In genomic region chr11:98625611-98626410, GRCm38 (mm10) we compare ENCODE assay signal across 17 mouse cellular contexts. TPM values are rescaled to one million over a fixed set of nuclear protein-coding genes. Genes with fewer than 3 reads are reported as not detected.
"Had no signal": no experiment of that assay in that cellular context is flagged by ENCODE, and none has a peak within 500 bp of the region (broad histone marks: within the 10 kb centered on the region; RNA-seq: fewer than 3 reads in every experiment).

Gene Gm12355 (minus strand): TSS chr11:98625661.
Gene Gsdma3 (plus strand): TSS chr11:98626360.

- DNase-seq: kidney, adult 9 months; kidney, postnatal 14 days; kidney, postnatal 4 days; liver; lung, adult 18-20 months; lung, postnatal 14 days; lung, postnatal 4 days; midbrain, embryonic 14.5 days; thymus, adult 2 months; thymus, postnatal 14 days; thymus, postnatal 4 days had no signal

RNA-seq across cellular contexts. Expression of gene Gm12355, which starts in this region (rescaled TPM):
- total RNA-seq: midbrain, postnatal 0 days had no signal

RNA-seq across cellular contexts. Expression of gene Gsdma3, which starts in this region (rescaled TPM):
- total RNA-seq: layer of hippocampus, adult 18-20 months; layer of hippocampus, postnatal 14 days; left cerebral cortex, postnatal 25 days; megakaryocyte progenitor cell, adult 5-6 weeks; megakaryocyte-erythroid progenitor cell, adult 5-6 weeks; midbrain, postnatal 0 days had no signal
